Mouse (Mus musculus) kidney, embryonic 14.5 days (tissue): ENCODE data around the gene Otop2. TPM values are rescaled to one million over a fixed set of nuclear protein-coding genes. Genes with fewer than 3 reads are reported as not detected.

ENCODE experiments used
- ATAC-seq: fragments of 200-750 bp; cut with Nextera tagmentation; 2 replicates; pipeline ENCODE4 v1.8.0; 2017; ENCODE audit warnings: moderate number of reproducible peaks, mild to moderate bottlenecking, moderate TSS enrichment, moderate library complexity; ENCODE audit not compliant: low FRiP score, low TSS enrichment
- H3K27ac ChIP-seq: fragments of 300-500 bp; sonication (generic); 2 replicates; pipeline ENCODE4 v1.5.1; 2014; ENCODE audit warnings: low read depth, mild to moderate bottlenecking, low read length, moderate library complexity, mixed read lengths
- H3K27me3 ChIP-seq: fragments of 300-500 bp; sonication (generic); 2 replicates; pipeline ENCODE4 v1.6.1; 2014; ENCODE audit warnings: mild to moderate bottlenecking, low read length; ENCODE audit not compliant: control insufficient read depth, insufficient read depth
- H3K36me3 ChIP-seq: fragments of 300-500 bp; sonication (generic); 2 replicates; pipeline ENCODE4 v1.6.1; 2014; ENCODE audit warnings: low read length, mixed read lengths; ENCODE audit not compliant: control insufficient read depth, insufficient read depth
- H3K4me1 ChIP-seq: fragments of 300-500 bp; sonication (generic); 2 replicates; pipeline ENCODE4 v1.6.1; 2014; ENCODE audit warnings: low read length, mixed read lengths; ENCODE audit not compliant: control insufficient read depth, insufficient read depth
- H3K4me2 ChIP-seq: fragments of 300-500 bp; sonication (generic); replicated peaks from 2 replicates; pipeline ENCODE4 v1.6.1; 2014; ENCODE audit warnings: low read depth, mild to moderate bottlenecking, low read length
- H3K4me3 ChIP-seq: fragments of 300-500 bp; sonication (generic); 2 replicates; pipeline ENCODE4 v1.5.1; 2014; ENCODE audit warnings: mild to moderate bottlenecking, low read length
- H3K9ac ChIP-seq: fragments of 300-500 bp; sonication (generic); 2 replicates; pipeline ENCODE4 v1.6.1; 2014; ENCODE audit warnings: low read depth, mild to moderate bottlenecking, low read length, moderate library complexity
- H3K9me3 ChIP-seq: fragments of 300-500 bp; sonication (generic); 2 replicates; pipeline ENCODE4 v1.6.1; 2016; ENCODE audit warnings: low read length; ENCODE audit not compliant: control insufficient read depth
- WGBS: fragments of 180-500 bp; shearing (Covaris S2); extraction: QIAGEN DNeasy Blood & Tissue Kit; methylation state at CpG from one replicate; pipeline ENCODE4 v1.1.7; 2014; 5-methylcytosine and 5-hydroxymethylcytosine counted together
- polyA plus RNA-seq: library from polyadenylated mRNA; unstranded; fragments of >200 nt; fragmentation: Nextera tagmentation; extraction: Ambion mirVana; gene quantifications from 2 replicates; pipeline ENCODE4 v1.2.1, GENCODE M21; 2014

Otop2 gene
- polyA plus RNA-seq, 1 experiment from 2014 or later: 0.15 TPM

DNA sequence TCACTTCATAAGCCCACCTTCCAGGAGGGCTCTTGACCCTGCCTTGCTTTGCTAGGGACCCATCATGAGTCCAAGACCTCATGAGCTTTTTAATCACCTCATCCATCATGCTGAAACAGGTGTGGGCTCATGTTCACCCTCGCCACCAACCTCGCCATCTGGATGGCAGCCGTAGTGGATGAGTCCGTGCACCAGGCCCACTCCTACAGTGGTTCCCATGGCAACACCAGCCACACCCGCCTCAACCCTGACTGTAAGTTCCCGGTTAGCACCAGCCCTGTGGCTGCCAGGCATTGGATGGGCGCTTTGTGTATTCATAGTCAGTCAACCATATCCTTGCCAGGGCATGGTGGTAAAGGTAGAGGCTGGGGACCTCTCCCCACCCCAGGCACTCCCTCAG, 19.8 kb downstream of the Otop2 start:
- Histone ChIP-seq H3K9ac (no peak overlapping the region), H3K4me1 (no peaks in the 10 kb centered on the region), H3K4me3 (no peak overlapping the region), H3K27me3 (peaks cover 38% of the 10 kb centered on the region), H3K4me2 (no peak overlapping the region), H3K27ac (no peak overlapping the region), H3K9me3 (no peaks in the 10 kb centered on the region), H3K36me3 (no peaks in the 10 kb centered on the region)
- ATAC-seq: no peak
- WGBS: 57% methylated on average over 7 of the region's 7 CpGs

DNA sequence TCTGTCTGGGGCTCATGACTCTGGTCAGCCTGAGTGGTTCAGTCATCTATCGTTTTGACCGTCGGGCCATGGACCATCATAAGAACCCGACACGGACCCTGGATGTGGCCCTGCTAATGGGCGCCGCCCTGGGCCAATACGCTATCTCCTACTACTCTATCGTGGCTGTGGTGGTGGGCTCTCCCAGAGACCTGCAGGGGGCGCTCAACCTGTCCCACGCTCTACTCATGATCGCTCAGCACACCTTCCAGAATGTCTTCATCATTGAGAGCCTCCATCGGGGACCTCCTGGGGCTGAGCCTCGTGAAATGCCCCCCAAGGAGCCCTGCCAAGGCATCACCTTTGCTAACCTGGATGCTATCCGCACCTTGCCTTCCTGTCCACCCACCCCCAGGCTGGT, 22.4 kb downstream of the Otop2 start:
- Histone ChIP-seq H3K9me3 (no peaks in the 10 kb centered on the region), H3K27me3 (peaks cover 28% of the 10 kb centered on the region), H3K27ac (no peak overlapping the region), H3K4me3 (no peak overlapping the region), H3K4me2 (no peak overlapping the region), H3K9ac (no peak overlapping the region), H3K4me1 (no peaks in the 10 kb centered on the region), H3K36me3 (no peaks in the 10 kb centered on the region)
- WGBS: 76% methylated on average over 15 of the region's 15 CpGs
- no peak for ATAC-seq

DNA sequence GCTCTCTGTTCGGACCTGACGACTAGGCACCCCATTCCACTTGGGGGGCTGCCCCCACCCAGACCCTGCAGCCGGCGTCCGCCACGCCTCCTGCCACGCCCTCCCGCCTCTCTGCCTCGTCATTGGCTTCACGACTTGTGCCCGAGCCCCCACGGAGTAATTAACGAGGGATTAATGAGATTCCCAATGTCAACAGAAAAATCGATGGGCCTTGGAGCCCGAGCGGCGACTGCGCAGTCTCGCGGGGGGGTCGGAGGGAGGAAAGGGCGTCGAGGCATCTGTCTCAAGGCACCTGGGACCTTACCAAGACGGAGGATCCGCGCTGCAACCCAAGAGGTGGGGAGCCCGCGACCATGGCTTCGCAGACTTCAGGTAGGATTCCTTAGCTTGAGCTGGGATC, 27.6 kb downstream of the Otop2 start, which contains the start of gene Otop3:
Gene Otop3, plus strand, starts transcription at position 201 of the 400 bp plus-strand sequence.
- Histone ChIP-seq H3K4me1 (0 out of 2 replicates have a peak, but pooled peaks cover 2% of the 10 kb centered on the region), H3K9ac (no peak within 1 kb of the TSS), H3K4me3 (no peak within 1 kb of the TSS), H3K9me3 (no peaks in the 10 kb centered on the region), H3K27me3 (peaks cover 52% of the 10 kb centered on the region), H3K4me2 (no peak within 1 kb of the TSS; the same call in 1 of the 2 replicates), H3K36me3 (no peaks in the 10 kb centered on the region), H3K27ac (no peak within 1 kb of the TSS)
- no peak for ATAC-seq
- WGBS: 6% methylated on average over 29 of the region's 29 CpGs

GRCm38 (mm10) chr11:115335223-115335622, 28.3 kb downstream of the Otop2 start:
- Histone ChIP-seq H3K4me2 (no peak overlapping the region), H3K36me3 (no peaks in the 10 kb centered on the region), H3K27ac (no peak overlapping the region), H3K9me3 (no peaks in the 10 kb centered on the region), H3K9ac (no peak overlapping the region), H3K4me3 (no peak overlapping the region), H3K4me1 (0 out of 2 replicates have a peak, but pooled peaks cover 2% of the 10 kb centered on the region), H3K27me3 (peaks cover 53% of the 10 kb centered on the region)
- no peak for ATAC-seq
- WGBS: 70% methylated on average over 12 of the region's 12 CpGs

DNA sequence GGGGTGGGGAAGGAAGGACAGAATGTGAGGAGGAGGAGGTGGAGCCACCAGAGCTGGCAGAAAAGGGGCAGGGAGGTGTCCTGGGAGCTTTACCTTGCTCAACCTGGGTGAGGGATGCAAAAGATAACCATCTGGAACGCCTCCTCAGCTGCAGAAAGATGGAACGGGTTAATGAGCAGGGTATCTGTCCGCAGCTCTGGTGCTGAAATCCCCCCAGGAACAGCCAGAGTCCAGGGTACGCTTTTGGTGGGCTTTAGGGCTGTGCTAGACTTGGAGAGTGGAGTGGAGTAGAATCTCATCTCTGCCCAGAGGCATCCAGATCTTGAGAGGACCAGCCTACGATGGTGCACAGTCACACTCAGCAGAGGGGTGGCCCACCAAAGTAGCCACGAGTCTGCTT, 29.2 kb downstream of the Otop2 start:
- Histone ChIP-seq H3K27ac (no peak overlapping the region), H3K9me3 (no peaks in the 10 kb centered on the region), H3K4me3 (no peak overlapping the region), H3K9ac (no peak overlapping the region), H3K4me1 (0 out of 2 replicates have a peak, but pooled peaks cover 2% of the 10 kb centered on the region), H3K4me2 (no peak overlapping the region), H3K36me3 (no peaks in the 10 kb centered on the region), H3K27me3 (peaks cover 51% of the 10 kb centered on the region)
- WGBS: 21% methylated on average over 6 of the region's 6 CpGs
- no peak for ATAC-seq

DNA sequence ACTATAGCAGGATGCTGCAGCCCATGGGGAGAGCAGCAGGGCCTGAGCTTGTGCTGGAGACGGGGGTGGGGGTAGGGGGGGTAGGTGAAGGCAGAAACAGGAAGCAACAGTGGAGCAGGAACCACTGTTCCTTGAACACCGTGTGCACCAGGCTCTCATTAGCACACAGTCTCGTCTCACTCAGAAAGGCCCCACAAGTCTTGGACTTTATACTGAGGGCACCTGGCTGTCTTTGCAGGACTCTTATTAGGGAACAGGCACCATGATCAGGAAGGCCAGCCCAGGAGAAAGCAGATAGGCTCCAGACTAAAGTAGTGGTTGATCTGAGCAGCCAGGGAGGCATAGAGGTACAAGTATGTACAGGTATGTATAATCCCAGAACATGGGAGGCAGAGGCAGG, 30.4 kb downstream of the Otop2 start:
- Histone ChIP-seq H3K4me2 (no peak overlapping the region), H3K27ac (no peak overlapping the region), H3K4me3 (no peak overlapping the region), H3K4me1 (0 out of 2 replicates have a peak, but pooled peaks cover 2% of the 10 kb centered on the region), H3K9me3 (no peaks in the 10 kb centered on the region), H3K27me3 (peaks cover 43% of the 10 kb centered on the region), H3K36me3 (no peaks in the 10 kb centered on the region), H3K9ac (no peak overlapping the region)
- no peak for ATAC-seq
- 48% methylated on average over 3 of the region's 3 CpGs for WGBS

GRCm38 (mm10) chr11:115337826-115338225, 30.9 kb downstream of the Otop2 start:
- peaks cover 38% of the 10 kb centered on the region for H3K27me3 ChIP-seq
- WGBS: 72% methylated on average over 1 of the region's 1 CpGs
- ATAC-seq: no peak

GRCm38 (mm10) chr11:115341246-115341645, 34.3 kb downstream of the Otop2 start:
- H3K4me3 ChIP-seq: no peak overlapping the region
- H3K9ac ChIP-seq: no peak overlapping the region
- no peaks in the 10 kb centered on the region for H3K36me3 ChIP-seq
- peaks cover 21% of the 10 kb centered on the region for H3K27me3 ChIP-seq
- no peaks in the 10 kb centered on the region for H3K9me3 ChIP-seq
- WGBS: 67% methylated on average over 2 of the region's 2 CpGs
- no peak overlapping the region for H3K4me2 ChIP-seq
- no peaks in the 10 kb centered on the region for H3K4me1 ChIP-seq
- no peak overlapping the region for H3K27ac ChIP-seq
- ATAC-seq: no peak

More at GRCm38 (mm10) chr11:115337826-115338225, 30.9 kb downstream of the Otop2 start:
- no peak overlapping the region for H3K4me2 ChIP-seq
- no peaks in the 10 kb centered on the region for H3K36me3 ChIP-seq
- H3K4me3 ChIP-seq: no peak overlapping the region
- 0 out of 2 replicates have a peak, but pooled peaks cover 2% of the 10 kb centered on the region for H3K4me1 ChIP-seq
- no peak overlapping the region for H3K27ac ChIP-seq
- no peak overlapping the region for H3K9ac ChIP-seq
- no peaks in the 10 kb centered on the region for H3K9me3 ChIP-seq

GRCm38 (mm10) chr11:115341866-115342265, 34.9 kb downstream of the Otop2 start:
- no peaks in the 10 kb centered on the region for H3K4me1 ChIP-seq
- H3K9ac ChIP-seq: no peak overlapping the region
- no peak overlapping the region for H3K4me2 ChIP-seq
- no peak overlapping the region for H3K27ac ChIP-seq
- no peaks in the 10 kb centered on the region for H3K36me3 ChIP-seq
- 67% methylated on average over 6 of the region's 6 CpGs for WGBS
- peaks cover 18% of the 10 kb centered on the region for H3K27me3 ChIP-seq
- no peak for ATAC-seq
- H3K4me3 ChIP-seq: no peak overlapping the region
- no peaks in the 10 kb centered on the region for H3K9me3 ChIP-seq
